Mouse (Mus musculus) activated CD4-positive, CD25-positive, alpha-beta regulatory T cell (primary cell): Measurements from ENCODE around the gene Kcnip2. TPM values are rescaled to one million over a fixed set of nuclear protein-coding genes. Genes with fewer than 3 reads are reported as not detected.

Experiments
- polyA plus RNA-seq, 2 experiments: library from polyadenylated mRNA; unstranded; fragments of 100-300 nt; shearing (Covaris generic); gene quantifications; one replicate each; pipeline ENCODE4 v1.2.1; 2017

Kcnip2 gene
- 10 to 100 TPM in 1 of 2 experiments, 1 to 10 TPM in 1; 8.6 to 14.1 TPM for polyA plus RNA-seq

DNA sequence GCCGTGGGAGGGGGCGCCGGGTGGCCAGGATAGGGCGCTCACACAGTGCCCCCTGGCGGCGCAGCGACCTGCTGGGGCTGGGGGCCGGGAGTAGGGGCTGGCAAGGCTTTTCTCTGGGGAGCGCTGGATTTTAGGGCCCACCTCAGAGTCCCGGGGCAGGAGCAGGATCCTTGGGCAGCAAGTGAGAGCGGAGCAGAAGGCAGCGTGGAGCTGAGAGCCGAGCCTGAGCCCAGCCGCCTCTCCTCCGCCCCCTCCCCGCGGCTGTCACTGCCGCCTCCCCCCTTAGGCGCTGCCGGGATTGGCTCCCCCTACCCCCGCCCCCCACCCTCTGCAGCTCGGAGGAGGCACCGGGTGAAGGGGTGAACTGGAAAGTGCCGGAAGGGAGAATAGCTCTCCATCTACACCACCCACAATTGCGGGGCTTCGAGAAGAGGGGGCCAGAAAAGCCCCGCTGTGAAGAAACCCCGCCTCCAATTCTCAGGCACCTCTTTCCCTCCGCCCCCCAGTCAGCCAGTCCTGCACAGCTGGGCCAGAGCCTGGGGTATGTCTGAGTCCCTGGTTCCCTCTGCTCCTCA, at the start of gene Kcnip2:
Gene Kcnip2 (minus strand): TSS at position 231 of the 575 bp plus-strand sequence.

DNA sequence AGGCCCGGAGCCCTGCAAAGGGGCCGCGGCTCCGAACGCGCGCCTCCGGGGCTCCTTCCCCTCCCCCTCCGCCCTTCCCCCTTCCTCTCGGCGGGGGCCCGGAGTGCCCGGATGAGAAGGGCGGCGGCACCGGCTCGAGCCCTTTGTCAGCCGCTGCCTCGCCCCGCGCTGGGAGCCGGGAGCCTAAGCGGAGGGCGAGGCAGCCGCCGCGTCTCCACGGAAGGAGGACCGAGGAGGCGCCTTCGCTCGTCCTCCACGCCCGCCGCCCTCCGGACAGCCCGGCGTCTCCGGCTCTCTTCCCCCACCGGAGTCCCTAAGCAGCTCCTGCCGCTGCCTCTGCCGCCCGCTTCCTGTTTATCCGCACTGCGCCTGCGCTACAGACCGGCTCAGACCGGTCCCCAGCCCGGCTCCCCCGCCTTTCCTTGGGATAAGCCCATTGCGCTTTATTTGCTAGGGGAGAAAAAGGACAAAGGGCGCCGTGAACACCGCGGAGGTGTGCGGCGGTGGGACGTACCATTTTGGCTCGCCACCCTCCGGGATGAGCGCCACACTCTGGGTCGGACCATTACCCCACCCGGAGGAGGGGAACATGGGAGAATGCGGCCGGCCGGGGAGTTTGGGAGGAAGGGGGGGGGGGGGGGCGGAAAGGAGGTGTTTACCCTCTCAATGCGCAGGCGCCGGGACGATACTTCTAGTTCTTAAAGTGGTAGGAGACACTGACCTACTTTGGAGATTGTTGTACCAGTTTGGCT, 32.5 kb downstream of the Kcnip2 start, which contains the start of gene Mgea5:
Gene Mgea5 (minus strand): TSS at position 657 of the 752 bp plus-strand sequence.

DNA sequence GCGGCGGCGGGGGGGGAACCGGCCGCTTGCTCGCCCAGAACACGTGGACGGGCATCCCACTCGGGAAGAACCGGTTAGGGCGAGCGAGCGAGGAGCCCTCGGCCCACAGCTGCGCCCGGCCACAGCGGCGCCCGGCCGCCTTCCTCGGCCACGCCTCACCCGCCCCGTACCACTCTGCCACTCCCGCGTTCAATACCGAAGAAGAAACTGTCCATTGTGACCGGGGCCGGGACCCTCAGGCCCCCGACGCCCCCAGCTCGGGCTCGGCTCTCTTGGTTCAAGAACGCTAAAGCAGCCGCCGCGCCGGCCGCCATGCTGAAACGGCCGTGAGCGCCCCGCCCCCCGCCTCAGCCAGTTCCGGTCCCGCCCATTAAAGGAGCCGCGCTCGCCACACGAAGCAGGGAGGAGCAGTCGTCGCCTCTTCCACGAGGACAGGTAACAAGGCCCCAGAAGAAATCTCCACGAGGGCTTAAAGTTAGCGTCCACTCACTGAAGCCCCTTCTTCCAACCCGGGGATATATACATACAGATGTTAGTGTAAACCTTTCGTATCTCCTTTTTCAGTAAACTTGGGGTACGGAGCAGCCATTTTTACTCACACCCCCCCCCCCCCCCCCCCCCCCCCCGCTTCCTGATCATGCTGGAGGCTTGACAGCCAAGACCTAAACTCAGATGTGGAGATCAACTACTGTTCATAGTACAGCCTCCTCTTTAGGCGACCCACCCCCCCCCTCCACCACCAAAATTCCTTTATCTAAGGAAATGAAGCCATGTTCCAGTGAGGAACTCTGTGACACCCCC, 66.4 kb downstream of the Kcnip2 start, which contains the start of gene Npm3:
Gene Npm3 (minus strand): TSS at position 349 of the 801 bp plus-strand sequence.

DNA sequence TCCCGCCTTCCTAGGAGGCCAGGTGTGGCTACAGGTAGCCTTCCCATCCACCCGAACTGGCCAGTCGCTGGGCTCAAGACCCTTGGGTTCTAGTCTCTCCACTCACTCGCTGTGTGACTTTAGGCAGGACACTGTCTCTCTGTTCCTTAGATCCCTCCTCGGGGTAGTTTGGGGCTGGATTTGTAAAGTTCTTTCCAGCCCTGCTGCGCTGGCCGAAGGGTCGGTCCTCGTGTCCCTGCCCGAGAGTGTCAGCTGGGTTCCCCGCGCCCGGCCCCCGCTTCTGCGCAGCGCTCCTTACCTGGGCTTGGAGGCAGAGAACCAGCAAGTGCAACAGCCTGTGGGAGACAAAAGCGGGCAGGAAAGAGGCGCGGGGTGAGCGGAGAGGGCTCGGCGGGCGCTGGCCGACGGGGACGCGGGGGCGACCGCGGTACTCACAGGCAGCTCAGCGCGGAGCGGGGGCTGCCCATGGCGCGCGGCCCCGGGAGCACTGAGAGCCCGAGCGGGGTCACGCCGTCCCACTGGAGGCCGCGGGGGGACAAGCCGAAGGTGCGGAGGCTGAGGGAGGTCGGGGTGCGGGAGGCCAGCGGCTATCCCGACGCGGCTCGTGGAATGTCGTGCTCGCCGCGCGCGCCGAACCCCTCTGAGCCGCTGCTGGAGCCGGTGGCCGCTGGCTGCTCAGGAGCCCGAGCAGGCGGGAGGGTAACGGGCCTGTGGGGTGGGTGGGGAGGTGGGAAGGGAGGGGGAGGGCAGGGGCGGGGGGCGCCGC, 73.5 kb downstream of the Kcnip2 start, which contains the start of gene Fgf8:
Gene Fgf8 (minus strand): TSS at position 698 of the 766 bp plus-strand sequence.

Other genes with a start within 250 kb of the Kcnip2 start
- gene Fbxw4, start 155.7 kb downstream of the Kcnip2 start, polyA plus RNA-seq = 10 to 100 TPM; 22.4 to 22.6 TPM
- gene Fgf8, start 73.1 kb downstream of the Kcnip2 start, polyA plus RNA-seq = not detected
- gene Npm3, start 66.5 kb downstream of the Kcnip2 start, polyA plus RNA-seq = 10 to 100 TPM; 39.7 to 65.6 TPM
- gene Mgea5, start 32.2 kb downstream of the Kcnip2 start, polyA plus RNA-seq = 100 to 1,000 TPM; 142 to 186 TPM
- gene Armh3, start 182.4 kb upstream of the Kcnip2 start, polyA plus RNA-seq = 10 to 100 TPM; 11.7 to 14.4 TPM
- 10 to 100 TPM in 1 of 2 experiments, 1 to 10 TPM in 1; 5.3 to 16.7 TPM for gene Hps6, start 187.4 kb upstream of the Kcnip2 start, polyA plus RNA-seq
- gene Pprc1, start 228.8 kb upstream of the Kcnip2 start, polyA plus RNA-seq = 10 to 100 TPM; 30.4 to 37.5 TPM
- 100 to 1,000 TPM; 196 to 260 TPM for gene Ldb1, start 229.2 kb upstream of the Kcnip2 start, polyA plus RNA-seq